Mouse (Mus musculus): ENCODE measurements around the gene Tead3.
"Not testable (repeated sequence)": the region's sequence is repeated elsewhere in the genome, so short reads cannot be mapped to it uniquely, and the experiment has no call there.

Gene Tead3

GRCm38 (mm10) chr17:28330590-28330989 is 20.0 kb downstream of the Tead3 start:
- DNase-seq (ENCODE audit: low spot score): not testable (repeated sequence)

GRCm38 (mm10) chr17:28330232-28330546 is 20.4 kb downstream of the Tead3 start:
- no peak for DNase-seq (ENCODE audit: low spot score)

GRCm38 (mm10) chr17:28329503-28330231 is 20.9 kb downstream of the Tead3 start:
- no peak for DNase-seq (ENCODE audit: low spot score)

- no peak for DNase-seq (ENCODE audit: low spot score)
Measured at GRCm38 (mm10) chr17:28328946-28329345, 21.7 kb downstream of the Tead3 start.

- peak; percentile 99 for DNase-seq (ENCODE audit: low spot score)
Measured at GRCm38 (mm10) chr17:28328366-28328928, 22.2 kb downstream of the Tead3 start, which contains the start of gene Rpl10a. Gene Rpl10a (plus strand): TSS chr17:28328471.

- no peak for DNase-seq (ENCODE audit: low spot score)
Measured at GRCm38 (mm10) chr17:28327673-28328325, 22.8 kb downstream of the Tead3 start.

GRCm38 (mm10) chr17:28326951-28327350 is 23.7 kb downstream of the Tead3 start:
- DNase-seq (ENCODE audit: low spot score): no peak

- no peak for DNase-seq (ENCODE audit: low spot score)
Measured at GRCm38 (mm10) chr17:28325751-28326150, 24.9 kb downstream of the Tead3 start.

GRCm38 (mm10) chr17:28324416-28324815 is 26.2 kb downstream of the Tead3 start:
- DNase-seq (ENCODE audit: low spot score): not testable (repeated sequence)

GRCm38 (mm10) chr17:28323786-28324185 is 26.8 kb downstream of the Tead3 start:
- no peak for DNase-seq (ENCODE audit: low spot score)

- no peak for DNase-seq (ENCODE audit: low spot score)
Measured at GRCm38 (mm10) chr17:28321700-28322099, 28.9 kb downstream of the Tead3 start.

- DNase-seq (ENCODE audit: low spot score): no peak
Measured at GRCm38 (mm10) chr17:28317725-28318124, 32.9 kb downstream of the Tead3 start.

- DNase-seq (ENCODE audit: low spot score): no peak
Measured at GRCm38 (mm10) chr17:28317091-28317490, 33.5 kb downstream of the Tead3 start.

GRCm38 (mm10) chr17:28316476-28316875 is 34.1 kb downstream of the Tead3 start:
- no peak for DNase-seq (ENCODE audit: low spot score)

GRCm38 (mm10) chr17:28315611-28316160 is 34.9 kb downstream of the Tead3 start:
- no peak for DNase-seq (ENCODE audit: low spot score)

- no peak for DNase-seq (ENCODE audit: low spot score)
Measured at GRCm38 (mm10) chr17:28313880-28314225, 36.8 kb downstream of the Tead3 start.

GRCm38 (mm10) chr17:28313212-28313879 is 37.3 kb downstream of the Tead3 start, which contains the start of gene Fance:
Gene Fance (plus strand): TSS chr17:28313519.
- DNase-seq (ENCODE audit: low spot score): peak; percentile 99

- no peak for DNase-seq (ENCODE audit: low spot score)
Measured at GRCm38 (mm10) chr17:28312232-28313211, 38.1 kb downstream of the Tead3 start.

GRCm38 (mm10) chr17:28311366-28312132 is 39.1 kb downstream of the Tead3 start:
- no peak for DNase-seq (ENCODE audit: low spot score)

GRCm38 (mm10) chr17:28310831-28311230 is 39.8 kb downstream of the Tead3 start:
- no peak for DNase-seq (ENCODE audit: low spot score)
